Mouse (Mus musculus) hindbrain, embryonic 16.5 days (tissue): ENCODE measurements around the gene Ap3m1. TPM values are rescaled to one million over a fixed set of nuclear protein-coding genes. Genes with fewer than 3 reads are reported as not detected.

ENCODE experiments used
- ATAC-seq: fragments of 200-750 bp; cut with Nextera tagmentation; 2 replicates; pipeline ENCODE4 v1.8.0; 2017; ENCODE audit warnings: moderate TSS enrichment, moderate library complexity
- H3K27ac ChIP-seq: fragments of 300-500 bp; sonication (generic); 2 replicates; pipeline ENCODE4 v1.5.1; 2014; ENCODE audit warnings: low read depth, mild to moderate bottlenecking, control low read depth, low read length, moderate library complexity
- H3K27me3 ChIP-seq: fragments of 300-500 bp; sonication (generic); replicated peaks from 2 replicates; pipeline ENCODE4 v1.6.1; 2014; ENCODE audit warnings: low read length; ENCODE audit not compliant: control insufficient read depth, insufficient read depth
- H3K36me3 ChIP-seq: fragments of 300-500 bp; sonication (generic); 2 replicates; pipeline ENCODE4 v1.6.1; 2014; ENCODE audit warnings: mild to moderate bottlenecking, low read length, moderate library complexity, mixed read lengths; ENCODE audit not compliant: control insufficient read depth, insufficient read depth
- H3K4me1 ChIP-seq: fragments of 300-500 bp; sonication (generic); 2 replicates; pipeline ENCODE4 v1.6.1; 2014; ENCODE audit warnings: low read depth, low read length; ENCODE audit not compliant: control insufficient read depth, insufficient read depth
- H3K4me2 ChIP-seq: fragments of 300-500 bp; sonication (generic); 2 replicates; pipeline ENCODE4 v1.6.1; 2014; ENCODE audit warnings: mild to moderate bottlenecking, low read length, control low read depth, moderate library complexity
- H3K4me3 ChIP-seq: fragments of 300-500 bp; sonication (generic); 2 replicates; pipeline ENCODE4 v1.5.1; 2014; ENCODE audit warnings: mild to moderate bottlenecking, low read length, control low read depth, moderate library complexity
- H3K9ac ChIP-seq: fragments of 300-500 bp; sonication (generic); 2 replicates; pipeline ENCODE4 v1.6.1; 2014; ENCODE audit warnings: low read depth, mild to moderate bottlenecking, control low read depth, low read length, moderate library complexity
- H3K9me3 ChIP-seq: fragments of 300-500 bp; sonication (generic); 2 replicates; pipeline ENCODE4 v1.6.1; 2014; ENCODE audit warnings: mild to moderate bottlenecking, low read length, moderate library complexity; ENCODE audit not compliant: control insufficient read depth
- WGBS: fragments of 180-500 bp; shearing (Covaris S2); extraction: QIAGEN DNeasy Blood & Tissue Kit; methylation state at CpG from one replicate; pipeline ENCODE4 v1.1.7; 2014; 5-methylcytosine and 5-hydroxymethylcytosine counted together
- polyA plus RNA-seq: library from polyadenylated mRNA; unstranded; fragments of >200 nt; fragmentation: Nextera tagmentation; extraction: Ambion mirVana; gene quantifications from 2 replicates; pipeline ENCODE4 v1.2.1, GENCODE M21; 2015

Ap3m1 gene
- polyA plus RNA-seq, 1 experiment from 2014 or later: 76.1 TPM

- Histone ChIP-seq H3K36me3 (no peaks in the 10 kb centered on the region), H3K27me3 (no peaks in the 10 kb centered on the region), H3K27ac (peak overlapping the region; percentile 83), H3K4me1 (peaks cover 9% of the 10 kb centered on the region), H3K4me3 (peak overlapping the region; percentile 76), H3K4me2 (peak overlapping the region; percentile 89), H3K9ac (peak overlapping the region; percentile 85), H3K9me3 (no peaks in the 10 kb centered on the region)
- WGBS: under 1% methylated on average over 54 of the region's 59 CpGs
- ATAC-seq: peak; percentile 97
Measured at GRCm38 (mm10) chr14:21075751-21076500, 23.6 kb upstream of the Ap3m1 start.

- 63% methylated on average over 11 of the region's 11 CpGs for WGBS
- no peaks in the 10 kb centered on the region for H3K27me3 ChIP-seq
- peaks cover 9% of the 10 kb centered on the region for H3K4me1 ChIP-seq
- ATAC-seq: no peak
- no peaks in the 10 kb centered on the region for H3K36me3 ChIP-seq
- no peak overlapping the region for H3K27ac ChIP-seq
- H3K9me3 ChIP-seq: no peaks in the 10 kb centered on the region
- no peak overlapping the region for H3K9ac ChIP-seq
- peak overlapping the region; percentile 76 for H3K4me3 ChIP-seq
- H3K4me2 ChIP-seq: peak overlapping the region; percentile 89
Measured at GRCm38 (mm10) chr14:21074398-21075320, 22.4 kb upstream of the Ap3m1 start.

DNA sequence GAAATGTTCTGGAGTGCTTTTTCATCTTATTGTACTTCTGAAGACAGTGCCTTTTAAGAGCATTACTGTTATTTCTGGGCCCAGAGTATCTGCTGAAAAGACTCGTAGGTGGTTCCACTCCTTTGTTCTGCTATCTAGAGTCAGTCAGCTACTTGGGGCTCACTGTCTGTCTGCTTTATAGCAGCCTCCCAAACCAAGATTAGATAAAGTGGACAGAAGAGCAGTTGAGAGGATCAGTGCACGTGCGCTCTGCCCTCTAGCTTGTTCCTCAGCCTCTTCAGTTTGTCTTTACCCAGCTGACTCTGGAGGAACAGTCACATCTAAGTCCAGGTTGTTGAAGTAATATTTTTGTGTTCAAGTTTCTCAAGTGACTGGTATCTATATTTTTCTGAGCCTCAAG lies 21.7 kb upstream of the Ap3m1 start:
- 70% methylated on average over 3 of the region's 3 CpGs for WGBS
- no peaks in the 10 kb centered on the region for H3K9me3 ChIP-seq
- H3K9ac ChIP-seq: no peak overlapping the region

DNA sequence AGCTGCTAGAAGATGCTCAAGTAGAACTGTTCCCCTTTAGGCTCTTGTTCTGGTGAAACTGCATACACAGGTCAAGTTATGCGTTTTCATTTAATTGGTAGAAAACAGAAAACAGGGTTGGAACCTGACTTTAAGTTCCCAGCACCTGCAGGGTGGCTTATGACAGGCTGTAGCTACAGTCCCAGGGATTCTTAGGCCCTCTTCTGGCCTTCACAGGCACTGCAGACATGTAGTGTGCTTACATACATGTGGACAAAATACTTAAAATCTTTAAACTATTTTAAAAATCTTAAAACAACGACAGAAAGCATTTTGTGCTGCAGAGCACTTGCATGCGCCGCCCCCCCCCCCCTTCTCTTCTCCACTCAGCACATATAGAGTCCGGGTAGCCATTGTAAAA lies 17.3 kb upstream of the Ap3m1 start:
- 90% methylated on average over 5 of the region's 5 CpGs for WGBS
- Histone ChIP-seq H3K36me3 (no peaks in the 10 kb centered on the region), H3K9me3 (no peaks in the 10 kb centered on the region), H3K4me2 (no peak overlapping the region), H3K4me3 (no peak overlapping the region), H3K27ac (no peak overlapping the region), H3K9ac (no peak overlapping the region), H3K27me3 (no peaks in the 10 kb centered on the region), H3K4me1 (no peaks in the 10 kb centered on the region)
- no peak for ATAC-seq

More for the DNA sequence above, 21.7 kb upstream of the Ap3m1 start:
- no peak overlapping the region for H3K4me2 ChIP-seq
- no peak for ATAC-seq
- no peaks in the 10 kb centered on the region for H3K36me3 ChIP-seq
- no peak overlapping the region for H3K27ac ChIP-seq
- H3K4me3 ChIP-seq: no peak overlapping the region
- H3K4me1 ChIP-seq: peaks cover 9% of the 10 kb centered on the region
- no peaks in the 10 kb centered on the region for H3K27me3 ChIP-seq

- 74% methylated on average over 8 of the region's 8 CpGs for WGBS
- Histone ChIP-seq H3K4me3 (no peak overlapping the region), H3K4me2 (no peak overlapping the region), H3K9ac (no peak overlapping the region), H3K4me1 (no peaks in the 10 kb centered on the region), H3K36me3 (no peaks in the 10 kb centered on the region), H3K9me3 (no peaks in the 10 kb centered on the region), H3K27ac (no peak overlapping the region), H3K27me3 (no peaks in the 10 kb centered on the region)
- ATAC-seq: no peak
Measured at GRCm38 (mm10) chr14:21065490-21066162, 13.3 kb upstream of the Ap3m1 start.

DNA sequence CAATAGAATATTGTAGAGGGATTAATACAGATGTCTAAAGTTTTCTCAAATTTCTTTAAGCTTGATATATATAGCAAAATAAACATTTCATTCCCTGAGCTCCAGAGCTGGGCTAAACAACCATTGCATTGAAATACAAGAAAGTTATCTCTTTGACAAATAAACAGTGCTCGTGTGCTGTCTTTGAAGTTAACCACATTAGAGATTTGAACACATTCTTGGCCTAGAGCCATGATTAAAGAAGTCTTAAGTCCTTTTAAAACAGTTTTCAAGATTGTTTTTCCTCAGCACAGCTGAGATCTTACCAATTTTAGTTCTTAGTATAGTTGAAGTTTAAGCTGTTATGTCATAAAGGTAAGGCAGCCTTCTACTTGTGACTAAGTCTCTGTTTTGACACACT lies 12.0 kb upstream of the Ap3m1 start:
- Histone ChIP-seq H3K4me3 (no peak overlapping the region), H3K27ac (no peak overlapping the region), H3K4me2 (no peak overlapping the region), H3K27me3 (no peaks in the 10 kb centered on the region), H3K36me3 (no peaks in the 10 kb centered on the region), H3K4me1 (no peaks in the 10 kb centered on the region), H3K9ac (no peak overlapping the region), H3K9me3 (no peaks in the 10 kb centered on the region)
- WGBS: 53% methylated on average over 1 of the region's 1 CpGs
- no peak for ATAC-seq

GRCm38 (mm10) chr14:21062766-21063513 lies 10.6 kb upstream of the Ap3m1 start:
- no peaks in the 10 kb centered on the region for H3K27me3 ChIP-seq
- no peak overlapping the region for H3K9ac ChIP-seq
- no peaks in the 10 kb centered on the region for H3K36me3 ChIP-seq
- 83% methylated on average over 5 of the region's 5 CpGs for WGBS
- no peak overlapping the region for H3K4me3 ChIP-seq
- no peaks in the 10 kb centered on the region for H3K4me1 ChIP-seq
- no peak overlapping the region for H3K27ac ChIP-seq
- H3K9me3 ChIP-seq: no peaks in the 10 kb centered on the region
- H3K4me2 ChIP-seq: no peak overlapping the region
- ATAC-seq: no peak

DNA sequence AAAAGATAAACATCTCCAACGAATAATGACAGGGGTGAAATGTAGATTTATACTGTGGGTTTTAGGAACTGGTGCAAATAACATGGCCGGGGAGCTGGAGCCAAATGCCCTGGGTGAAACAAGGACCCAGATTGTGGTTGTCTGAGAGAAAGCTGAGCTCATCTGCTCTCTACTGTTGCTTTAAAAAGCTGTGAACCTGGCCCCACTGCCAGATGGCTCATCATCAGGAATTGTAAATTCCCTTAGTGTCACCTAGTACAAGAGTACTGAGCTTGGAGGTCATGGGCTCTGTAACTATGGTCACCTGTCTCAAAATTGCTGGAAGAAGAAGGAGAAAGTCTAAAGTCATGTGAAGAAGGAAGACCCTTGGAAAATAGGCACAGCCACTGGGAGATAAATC lies 6.7 kb upstream of the Ap3m1 start:
- Histone ChIP-seq H3K4me1 (no peaks in the 10 kb centered on the region), H3K36me3 (no peaks in the 10 kb centered on the region), H3K4me2 (no peak overlapping the region), H3K9me3 (no peaks in the 10 kb centered on the region), H3K4me3 (no peak overlapping the region), H3K9ac (no peak overlapping the region), H3K27ac (no peak overlapping the region), H3K27me3 (no peaks in the 10 kb centered on the region)
- no peak for ATAC-seq
- 93% methylated on average over 2 of the region's 2 CpGs for WGBS
